8 mouse cellular contexts compared by ENCODE assay signal in the genomic region with DNA sequence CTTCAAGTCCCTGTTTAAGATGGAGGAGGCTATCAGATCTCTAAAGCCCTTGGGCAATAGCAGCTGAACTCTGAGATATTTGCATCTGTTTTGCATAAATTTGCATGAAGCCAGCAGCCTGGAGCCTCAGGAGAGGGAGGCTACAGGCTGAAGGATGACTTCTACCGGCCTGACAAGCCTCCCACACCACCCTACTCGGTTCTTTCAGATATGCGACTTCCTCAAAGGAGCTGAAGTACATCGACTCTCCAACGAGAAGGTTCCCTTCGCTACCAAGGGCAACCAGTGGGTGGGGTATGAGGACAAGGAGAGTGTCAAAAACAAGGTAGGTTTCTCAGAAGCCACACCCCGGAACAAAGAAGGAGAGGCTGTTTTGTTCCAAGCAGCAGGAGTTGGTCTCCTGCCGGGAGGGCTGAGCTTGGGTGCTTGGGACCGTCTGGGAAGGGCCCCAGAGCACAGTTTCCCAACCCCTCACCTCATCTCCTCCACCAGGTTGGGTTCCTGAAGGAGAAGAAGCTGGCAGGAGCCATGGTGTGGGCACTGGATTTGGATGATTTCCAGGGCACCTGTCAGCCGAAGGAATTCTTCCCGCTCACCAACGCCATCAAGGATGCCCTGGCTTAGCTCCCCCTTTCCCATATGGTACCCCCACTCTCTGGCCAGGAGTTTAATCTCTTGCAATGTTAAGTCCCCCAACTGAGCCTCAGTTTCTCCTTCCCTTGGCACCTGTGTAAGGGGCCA. TPM values are rescaled to one million over a fixed set of nuclear protein-coding genes. Genes with fewer than 3 reads are reported as not detected.
DNase-seq lines count a peak whose midpoint lies in the region; ATAC-seq lines count a peak whose summit lies in the region.

No protein-coding gene starts in this region.

- H3K9ac ChIP-seq in embryonic facial prominence, embryonic 15.5 days: no peak overlapping the region
- H3K9ac ChIP-seq in stomach, embryonic 15.5 days: no peak overlapping the region

- H3K4me3 ChIP-seq in embryonic facial prominence, embryonic 15.5 days (replicated peaks): no peak overlapping the region
- no peak overlapping the region for H3K4me3 ChIP-seq in embryonic facial prominence, embryonic 10.5 days
- H3K4me3 ChIP-seq in stomach, embryonic 15.5 days (replicated peaks): no peak overlapping the region

- H3K4me2 ChIP-seq in embryonic facial prominence, embryonic 15.5 days (replicated peaks): no peak overlapping the region
- peak overlapping the region; percentile 14; the same call in 1 of the 2 replicates for H3K4me2 ChIP-seq in stomach, embryonic 15.5 days

- 28% methylated on average over 12 of the region's 12 CpGs for WGBS in embryonic facial prominence, embryonic 15.5 days
- 29% methylated on average over 12 of the region's 12 CpGs for WGBS in embryonic facial prominence, embryonic 10.5 days
- WGBS in large intestine, adult 2 months: 16% methylated on average over 12 of the region's 12 CpGs
- WGBS in stomach, embryonic 15.5 days: 25% methylated on average over 12 of the region's 12 CpGs

- H3K36me3 ChIP-seq in embryonic facial prominence, embryonic 15.5 days: no peaks in the 10 kb centered on the region
- H3K36me3 ChIP-seq in embryonic facial prominence, embryonic 10.5 days (replicated peaks): no peaks in the 10 kb centered on the region
- H3K36me3 ChIP-seq in stomach, embryonic 15.5 days: no peaks in the 10 kb centered on the region

- no peaks in the 10 kb centered on the region for H3K9me3 ChIP-seq in embryonic facial prominence, embryonic 15.5 days (replicated peaks)
- H3K9me3 ChIP-seq in embryonic facial prominence, embryonic 10.5 days: no peaks in the 10 kb centered on the region
- H3K9me3 ChIP-seq in stomach, embryonic 15.5 days: no peaks in the 10 kb centered on the region

- no peaks in the 10 kb centered on the region for H3K27me3 ChIP-seq in embryonic facial prominence, embryonic 15.5 days
- H3K27me3 ChIP-seq in embryonic facial prominence, embryonic 10.5 days (replicated peaks; ENCODE audit: low read depth, poor library complexity, severe bottlenecking): peaks cover 20% of the 10 kb centered on the region; the same call in 1 of the 2 replicates
- no peaks in the 10 kb centered on the region for H3K27me3 ChIP-seq in stomach, embryonic 15.5 days (replicated peaks)

- H3K4me1 ChIP-seq in embryonic facial prominence, embryonic 15.5 days: peaks cover 27% of the 10 kb centered on the region
- peaks cover 38% of the 10 kb centered on the region for H3K4me1 ChIP-seq in embryonic facial prominence, embryonic 10.5 days
- H3K4me1 ChIP-seq in stomach, embryonic 15.5 days: 0 out of 2 replicates have a peak, but pooled peaks cover 6% of the 10 kb centered on the region

- 0 out of 2 replicates have a peak overlapping the region, but pooled peaks have one; percentile 3 for H3K27ac ChIP-seq in embryonic facial prominence, embryonic 15.5 days (replicated peaks)
- no peak overlapping the region for H3K27ac ChIP-seq in embryonic facial prominence, embryonic 10.5 days (replicated peaks)
- no peak overlapping the region for H3K27ac ChIP-seq in stomach, embryonic 15.5 days

- ATAC-seq in embryonic facial prominence, embryonic 15.5 days (ENCODE audit: insufficient number of reproducible peaks, low FRiP score, low TSS enrichment, low read depth): no peak
- ATAC-seq in stomach, embryonic 15.5 days (ENCODE audit: insufficient read depth, low FRiP score, low read depth): no peak

- no peak for DNase-seq in embryonic facial prominence, embryonic 10.5 days (ENCODE audit: low spot score)
- DNase-seq in urinary bladder, postnatal 14 days (ENCODE audit: low spot score): peak; percentile 41
- DNase-seq in urinary bladder, postnatal 4 days (ENCODE audit: low spot score in 2 of 2): no peak
- peak; percentile 27 for DNase-seq in large intestine, adult 2 months (ENCODE audit: low read depth, low spot score)
- DNase-seq in layer of hippocampus, adult 11-12 months (ENCODE audit: low spot score): no peak
- no peak for DNase-seq in layer of hippocampus, adult 9-10 months (ENCODE audit: low spot score)

RNA-seq across cellular contexts. Expression of a gene that starts 4.1 kb away (rescaled TPM):
- 102 and 127 TPM in 2 replicates for polyA plus RNA-seq in embryonic facial prominence, embryonic 15.5 days (2015; fragmentation: Nextera tagmentation; extraction: Ambion mirVana)
- polyA plus RNA-seq in embryonic facial prominence, embryonic 10.5 days (2016; fragmentation: Nextera tagmentation; extraction: Ambion mirVana): 0.49 and 1.4 TPM in 2 replicates
- 0.12 and 0.14 TPM in 2 replicates for polyA plus RNA-seq in large intestine, adult 2 months (2012; rRNA removed)
- polyA plus RNA-seq in stomach, embryonic 15.5 days (2015; fragmentation: Nextera tagmentation; extraction: Ambion mirVana): 0.30 and 1.3 TPM in 2 replicates

RNA-seq across cellular contexts. Expression of a gene that starts 7.2 kb away (rescaled TPM):
- 22.8 and 30.2 TPM in 2 replicates for polyA plus RNA-seq in embryonic facial prominence, embryonic 15.5 days (2015; fragmentation: Nextera tagmentation; extraction: Ambion mirVana)
- polyA plus RNA-seq in embryonic facial prominence, embryonic 10.5 days (2016; fragmentation: Nextera tagmentation; extraction: Ambion mirVana): 0.96 and 0.99 TPM in 2 replicates
- 2.3 and 2.6 TPM in 2 replicates for polyA plus RNA-seq in large intestine, adult 2 months (2012; rRNA removed)
- polyA plus RNA-seq in stomach, embryonic 15.5 days (2015; fragmentation: Nextera tagmentation; extraction: Ambion mirVana): 2.6 and 2.9 TPM in 2 replicates

RNA-seq across cellular contexts. Expression of a gene that starts 46.1 kb away (rescaled TPM):
- polyA plus RNA-seq in embryonic facial prominence, embryonic 15.5 days (2015; fragmentation: Nextera tagmentation; extraction: Ambion mirVana): 3.8 and 4.1 TPM in 2 replicates
- polyA plus RNA-seq in embryonic facial prominence, embryonic 10.5 days (2016; fragmentation: Nextera tagmentation; extraction: Ambion mirVana): 0.28 and 0.65 TPM in 2 replicates
- 1.4 and 1.9 TPM in 2 replicates for polyA plus RNA-seq in large intestine, adult 2 months (2012; rRNA removed)
- 11.8 and 13.8 TPM in 2 replicates for polyA plus RNA-seq in stomach, embryonic 15.5 days (2015; fragmentation: Nextera tagmentation; extraction: Ambion mirVana)

Comparison
In these comparisons a context has a peak if more than half of its experiments do, and no peak if none do; other contexts are left out.
1. DNase-seq: peak in urinary bladder, postnatal 14 days (single experiment) and large intestine, adult 2 months (single experiment); none in embryonic facial prominence, embryonic 10.5 days (single experiment), urinary bladder, postnatal 4 days (0 of 2), layer of hippocampus, adult 11-12 months (single experiment) and layer of hippocampus, adult 9-10 months (single experiment).
2. RNA of a gene that starts 4.1 kb away (polyA plus RNA-seq): 102 to 127 TPM in embryonic facial prominence, embryonic 15.5 days; 0.49 to 1.4 TPM in embryonic facial prominence, embryonic 10.5 days, 0.30 to 1.3 TPM in stomach, embryonic 15.5 days and 0.12 to 0.14 TPM in large intestine, adult 2 months; every median in the first group is over 10 times any median in the second.